Mouse (Mus musculus) embryonic fibroblast, embryonic 13.5 days (primary cell): Measurements from ENCODE around the gene Glis1. TPM values are rescaled to one million over a fixed set of nuclear protein-coding genes. Genes with fewer than 3 reads are reported as not detected.

Experiments used
- H3K27ac ChIP-seq: 2 replicates; pipeline ENCODE4 v1.5.1; 2012; ENCODE audit warnings: low read length, control low read depth, inconsistent platforms; ENCODE audit not compliant: insufficient read depth
- H3K4me1 ChIP-seq: 2 replicates; pipeline ENCODE4 v1.6.1; 2011; ENCODE audit warnings: low read length; ENCODE audit not compliant: control insufficient read depth, insufficient read depth
- H3K4me3 ChIP-seq: 2 replicates; pipeline ENCODE4 v1.5.1; 2011; ENCODE audit warnings: mild to moderate bottlenecking, control low read depth, low read length; ENCODE audit not compliant: insufficient read depth
- CTCF ChIP-seq: IDR thresholded peaks from 2 replicates; pipeline ENCODE4 v1.5.1; 2011; ENCODE audit warnings: mild to moderate bottlenecking, control low read depth, low read length, moderate library complexity, borderline replicate concordance; ENCODE audit not compliant: insufficient read depth
- POLR2A ChIP-seq: IDR thresholded peaks from 2 replicates; pipeline ENCODE4 v1.6.1; 2011; ENCODE audit warnings: low read depth, mild to moderate bottlenecking, control low read depth, low read length, moderate library complexity
- polyA plus RNA-seq: library from polyadenylated mRNA; stranded (reverse); fragments of >200 nt; gene quantifications from 2 replicates; pipeline ENCODE4 v1.2.4, GENCODE M21; 2011; ENCODE audit warnings: low read depth; ENCODE audit not compliant: missing spikeins, insufficient read length

Gene Glis1
- polyA plus RNA-seq, 1 experiment = 4.9 TPM

GRCm38 (mm10) chr4:107432717-107433116, 1.7 kb upstream of the Glis1 start:
- H3K4me3 ChIP-seq = no peak overlapping the region
- TF ChIP-seq POLR2A = 0 out of 2 replicates have a peak, but pooled peaks have one; percentile 17
- no peak for TF ChIP-seq CTCF
- peaks cover 8% of the 10 kb centered on the region for H3K4me1 ChIP-seq
- H3K27ac ChIP-seq = peak overlapping the region; percentile 21

- TF ChIP-seq POLR2A = no peak
- no peak for TF ChIP-seq CTCF
- peak overlapping the region; percentile 38 for H3K4me3 ChIP-seq
- peaks cover 8% of the 10 kb centered on the region for H3K4me1 ChIP-seq
- H3K27ac ChIP-seq = peak overlapping the region; percentile 12; the same call in 1 of the 2 replicates
Observed at GRCm38 (mm10) chr4:107433998-107434355, 414 bp upstream of the Glis1 start.

DNA sequence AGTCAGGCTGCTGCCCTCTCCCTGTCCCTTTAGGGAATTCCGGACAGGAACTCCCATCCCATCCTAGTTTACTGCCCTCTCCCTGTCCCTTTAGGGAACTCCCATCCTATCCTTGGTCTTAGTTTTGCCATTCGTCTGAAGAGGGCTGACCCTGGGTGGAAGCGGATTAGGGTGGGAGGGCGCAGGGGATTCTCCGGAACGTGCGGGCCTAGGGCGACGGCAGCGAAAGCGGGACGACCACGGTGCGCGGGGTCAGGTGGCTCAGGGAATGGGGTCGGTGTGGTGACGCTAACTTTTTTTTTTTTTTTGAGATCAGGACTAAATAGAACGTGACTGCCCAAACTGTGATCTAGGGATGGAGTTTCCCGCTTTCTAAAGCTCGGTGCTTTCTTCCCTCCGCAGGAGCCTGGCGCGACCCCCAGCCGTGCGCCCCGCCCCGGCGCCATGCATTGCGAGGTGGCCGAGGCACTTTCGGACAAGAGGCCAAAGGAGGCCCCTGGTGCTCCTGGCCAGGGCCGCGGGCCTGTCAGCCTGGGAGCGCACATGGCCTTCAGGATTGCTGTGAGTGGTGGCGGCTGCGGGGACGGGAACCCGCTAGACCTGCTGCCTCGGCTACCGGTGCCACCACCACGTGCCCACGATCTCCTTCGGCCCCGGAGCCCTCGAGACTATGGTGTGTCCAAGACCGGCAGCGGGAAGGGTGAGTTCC, 1.0 kb downstream of the Glis1 start:
- TF ChIP-seq POLR2A = no peak
- TF ChIP-seq CTCF = no peak
- H3K27ac ChIP-seq = no peak overlapping the region
- H3K4me1 ChIP-seq = peaks cover 8% of the 10 kb centered on the region
- H3K4me3 ChIP-seq = peak overlapping the region; percentile 65

DNA sequence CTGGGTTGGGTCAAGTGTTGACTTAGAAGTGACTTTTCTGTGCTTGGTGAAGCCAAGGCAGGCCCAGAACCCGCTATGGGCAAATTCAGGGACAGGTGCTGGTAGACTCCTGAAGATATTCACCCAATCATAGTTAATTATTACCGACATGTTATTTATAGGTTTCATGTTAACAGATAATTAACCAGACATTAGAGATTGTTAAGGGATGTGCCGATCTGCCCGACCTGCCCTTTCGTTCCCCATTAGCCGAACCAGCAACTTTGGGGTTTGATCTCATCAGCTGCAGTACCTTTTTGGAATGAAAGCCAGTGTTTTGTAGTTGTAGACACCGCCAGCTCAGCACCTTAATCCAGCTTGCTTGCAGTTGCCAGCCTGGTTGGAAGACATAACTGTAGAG, 2.1 kb downstream of the Glis1 start:
- H3K4me3 ChIP-seq = no peak overlapping the region
- H3K4me1 ChIP-seq = peaks cover 8% of the 10 kb centered on the region
- no peak overlapping the region for H3K27ac ChIP-seq
- TF ChIP-seq POLR2A = no peak
- no peak for TF ChIP-seq CTCF

- peak overlapping the region; percentile 19; the same call in 1 of the 2 replicates for H3K27ac ChIP-seq
- H3K4me3 ChIP-seq = no peak overlapping the region
- peaks cover 4% of the 10 kb centered on the region for H3K4me1 ChIP-seq
- TF ChIP-seq POLR2A (no peak), CTCF (no peak)
Observed at GRCm38 (mm10) chr4:107438741-107439140, 4.3 kb downstream of the Glis1 start.

- no peak overlapping the region for H3K4me3 ChIP-seq
- no peaks in the 10 kb centered on the region for H3K4me1 ChIP-seq
- no peak overlapping the region for H3K27ac ChIP-seq
- TF ChIP-seq CTCF (no peak), POLR2A (no peak)
Observed at GRCm38 (mm10) chr4:107440306-107440705, 5.9 kb downstream of the Glis1 start.

DNA sequence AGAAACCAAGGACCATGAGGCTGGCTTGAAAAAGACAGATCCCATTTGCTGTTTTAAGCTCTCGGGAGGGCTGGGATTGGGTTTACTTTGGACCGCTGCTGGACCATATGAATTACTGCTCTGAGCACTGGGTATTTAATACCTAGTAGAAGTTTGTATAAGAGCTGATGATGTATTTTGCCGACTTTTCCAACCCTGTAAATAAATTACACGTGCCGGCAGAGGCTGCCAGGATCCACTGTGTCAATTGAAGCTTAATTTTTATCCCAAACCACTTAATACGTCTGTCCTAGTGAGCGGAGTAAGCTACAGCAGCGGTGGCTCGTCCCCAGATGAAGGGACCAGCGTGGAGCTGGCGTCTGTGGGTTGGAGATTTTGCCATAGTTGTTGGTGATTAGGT, 7.9 kb downstream of the Glis1 start:
- H3K4me3 ChIP-seq = 0 out of 2 replicates have a peak overlapping the region, but pooled peaks have one; percentile 5
- no peak for TF ChIP-seq CTCF
- TF ChIP-seq POLR2A = no peak
- no peaks in the 10 kb centered on the region for H3K4me1 ChIP-seq
- no peak overlapping the region for H3K27ac ChIP-seq

- 0 out of 2 replicates have a peak overlapping the region, but pooled peaks have one; percentile 28 for H3K27ac ChIP-seq
- H3K4me3 ChIP-seq = no peak overlapping the region
- TF ChIP-seq POLR2A = no peak
- no peak for TF ChIP-seq CTCF
- no peaks in the 10 kb centered on the region for H3K4me1 ChIP-seq
Observed at GRCm38 (mm10) chr4:107442891-107443483, 8.6 kb downstream of the Glis1 start.

- Histone ChIP-seq H3K4me1 (no peaks in the 10 kb centered on the region), H3K4me3 (no peak overlapping the region), H3K27ac (no peak overlapping the region)
- TF ChIP-seq CTCF (no peak), POLR2A (no peak)
Observed at GRCm38 (mm10) chr4:107443621-107444020, 9.2 kb downstream of the Glis1 start.

DNA sequence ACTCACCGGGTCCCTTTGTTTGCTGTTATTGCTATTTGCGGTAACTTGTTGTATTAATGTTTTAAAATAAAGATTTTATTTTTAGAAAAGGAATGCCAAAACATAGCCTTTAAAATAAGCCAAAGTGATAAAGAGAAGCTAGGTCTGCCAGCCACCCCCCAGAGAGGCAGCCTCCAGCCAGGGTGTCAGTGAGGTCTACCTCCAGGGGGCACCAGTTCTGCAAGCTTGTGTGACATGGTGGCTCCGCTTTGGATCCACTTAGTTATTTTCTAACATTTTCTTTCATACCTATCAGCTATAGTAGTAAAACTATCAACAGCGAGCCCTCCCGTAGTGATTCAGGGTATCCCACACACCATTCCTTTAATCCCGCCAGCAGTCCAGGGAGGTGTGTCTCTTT, 14.1 kb downstream of the Glis1 start:
- H3K4me1 ChIP-seq = peaks cover 7% of the 10 kb centered on the region; the same call in 1 of the 2 replicates
- no peak overlapping the region for H3K4me3 ChIP-seq
- H3K27ac ChIP-seq = no peak overlapping the region
- no peak for TF ChIP-seq CTCF
- no peak for TF ChIP-seq POLR2A
